Mouse (Mus musculus) hematopoietic stem cell, adult 5-6 weeks (primary cell): ENCODE results near the gene Acp2. TPM values are rescaled to one million over a fixed set of nuclear protein-coding genes. Genes with fewer than 3 reads are reported as not detected.

ENCODE experiments used
- ATAC-seq, 2 experiments: fragments of 125-278 bp in 1 of 2; replicated peaks in 1 of 2; 2 replicates each; pipeline ENCODE4 v1.8.0; 2016 to 2017; ENCODE audit warnings: inconsistent platforms in 2 of 2, mild to moderate bottlenecking in 2 of 2, moderate number of reproducible peaks in 2 of 2, low read depth in 1 of 2, moderate TSS enrichment in 1 of 2; ENCODE audit not compliant: low FRiP score in 2 of 2, poor library complexity in 2 of 2, severe bottlenecking in 2 of 2, insufficient read depth in 1 of 2, low TSS enrichment in 1 of 2
- total RNA-seq: library from RNA; stranded (forward); fragments of 172-1452, 232-1000 nt; gene quantifications from 2 replicates; pipeline ENCODE4 v1.2.3, GENCODE M21; 2017

The Acp2 gene
- total RNA-seq, 1 experiment from 2014 or later, result 7.9 TPM

GRCm38 (mm10) chr2:91243416-91243815, 40.7 kb downstream of the Acp2 start:
- ATAC-seq, result no peak

DNA sequence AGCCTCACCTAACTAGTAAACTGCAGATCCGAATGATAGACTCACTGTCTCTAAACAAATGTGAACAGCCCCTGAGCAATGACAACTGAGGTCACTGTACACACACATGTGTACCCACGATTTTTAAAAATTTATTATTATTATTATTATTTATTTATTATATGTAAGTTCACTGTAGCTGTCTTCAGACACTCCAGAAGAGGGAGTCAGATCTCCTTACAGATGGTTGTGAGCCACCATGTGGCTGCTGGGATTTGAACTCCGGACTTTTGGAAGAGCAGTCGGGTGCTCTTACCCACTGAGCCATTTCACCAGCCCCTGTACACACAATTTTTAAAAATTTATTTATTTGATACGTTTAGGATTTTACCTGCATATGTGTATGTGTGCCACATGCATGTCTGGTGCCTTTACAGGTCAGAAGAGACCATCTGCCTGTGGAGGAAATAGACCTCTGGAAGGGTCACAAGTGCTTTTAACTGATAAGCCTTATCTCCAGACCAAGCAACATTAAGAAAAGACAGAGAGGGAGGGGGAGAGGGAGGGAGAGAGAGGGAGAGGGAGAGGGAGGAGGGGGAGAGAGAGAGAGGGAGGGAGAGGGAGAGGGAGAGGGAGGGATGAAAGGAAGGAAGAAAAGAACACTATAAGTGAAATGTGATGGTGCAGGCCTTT, 42.0 kb downstream of the Acp2 start:
- no peak for ATAC-seq

GRCm38 (mm10) chr2:91248366-91248765, 45.7 kb downstream of the Acp2 start:
- ATAC-seq, result no peak

DNA sequence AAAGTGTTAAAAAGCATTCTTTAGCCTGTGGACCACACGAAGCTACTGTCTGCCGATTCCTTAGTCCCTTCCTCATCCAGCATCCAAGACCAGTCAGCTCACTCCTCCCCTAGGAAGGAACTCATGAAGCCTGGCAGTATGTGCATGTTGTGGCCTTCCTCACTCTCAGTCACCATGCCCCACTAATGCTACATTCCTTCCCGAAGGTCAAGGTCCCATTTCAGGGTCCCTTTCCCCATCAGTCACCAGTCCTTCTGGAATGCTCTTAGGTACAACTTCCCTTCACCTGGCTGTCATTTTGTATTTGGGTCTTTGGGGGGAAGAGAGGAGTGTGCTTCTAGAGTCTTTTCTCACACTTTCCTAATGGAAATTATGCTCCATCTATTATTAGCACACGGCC, 49.3 kb downstream of the Acp2 start:
- ATAC-seq, result no peak

DNA sequence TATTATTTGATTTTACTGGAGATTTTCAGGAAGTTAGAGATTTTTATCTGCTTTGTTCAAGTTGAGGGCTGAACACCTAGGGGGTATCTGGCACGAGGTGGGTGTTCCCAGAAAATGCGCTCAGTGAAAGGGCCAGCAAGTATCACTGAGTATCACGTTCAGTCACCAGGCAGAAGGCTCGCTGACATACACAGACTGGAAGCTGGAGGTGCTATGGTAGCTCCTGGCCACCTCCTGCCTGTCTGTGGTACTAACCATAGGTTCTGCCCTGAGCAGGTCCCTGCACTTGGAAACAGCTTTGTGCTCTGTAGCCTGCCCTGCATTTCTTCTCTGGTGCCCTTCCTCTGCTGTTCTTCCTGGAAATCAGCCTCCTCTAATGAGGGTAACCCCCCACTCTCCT, 49.8 kb downstream of the Acp2 start:
- ATAC-seq, result no peak

- no peak for ATAC-seq
Measured at GRCm38 (mm10) chr2:91254725-91255380, 52.2 kb downstream of the Acp2 start.

- ATAC-seq, result no peak
Measured at GRCm38 (mm10) chr2:91255661-91256150, 53.0 kb downstream of the Acp2 start, which contains the start of gene Pacsin3. Gene Pacsin3, plus strand, starts transcription at chr2:91255954.

DNA sequence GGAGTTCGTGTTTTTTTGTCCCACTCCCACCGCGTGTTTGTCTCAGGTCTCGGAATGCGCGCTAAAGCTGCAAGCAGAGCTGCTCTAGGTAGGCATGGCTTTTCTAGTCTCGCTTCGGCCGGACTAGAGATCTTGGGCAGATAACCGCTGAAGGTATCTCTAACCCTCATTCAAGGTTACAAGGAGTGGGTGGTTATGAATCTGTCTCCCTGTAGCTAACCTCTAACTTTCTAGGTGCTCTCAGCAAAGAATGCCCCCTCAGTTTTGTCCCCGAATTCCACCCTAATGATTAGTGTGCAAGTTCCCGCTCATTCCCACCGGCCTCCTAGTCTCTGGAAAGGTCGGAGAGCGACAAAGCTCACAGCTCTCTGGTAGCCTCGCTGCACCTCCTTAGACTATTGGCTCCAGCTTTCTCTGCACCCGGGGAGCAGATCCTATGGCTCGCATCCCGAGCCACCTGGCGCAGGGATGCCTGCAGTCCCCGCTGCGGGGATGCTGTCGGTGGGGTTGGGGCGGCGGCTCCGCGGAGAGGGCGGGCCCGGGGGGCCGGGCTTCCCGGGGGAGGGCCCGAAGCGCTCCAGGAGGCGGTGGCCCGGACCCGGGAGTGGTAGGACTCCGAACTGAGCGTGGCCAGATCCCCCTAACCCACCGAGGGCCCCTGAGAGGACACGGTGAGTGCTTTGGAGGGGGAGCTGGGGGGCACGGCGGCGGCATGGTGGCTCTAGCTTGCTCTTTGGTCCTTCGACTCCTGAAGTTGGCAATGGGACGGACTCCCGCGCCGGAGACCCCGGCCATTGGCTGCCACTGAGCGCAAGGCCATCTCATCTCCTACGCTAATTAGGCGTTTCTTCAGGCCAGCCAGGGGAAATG, 53.8 kb downstream of the Acp2 start:
- ATAC-seq, result peak; percentile 19 to 41; a peak in 3 of 4 replicates

DNA sequence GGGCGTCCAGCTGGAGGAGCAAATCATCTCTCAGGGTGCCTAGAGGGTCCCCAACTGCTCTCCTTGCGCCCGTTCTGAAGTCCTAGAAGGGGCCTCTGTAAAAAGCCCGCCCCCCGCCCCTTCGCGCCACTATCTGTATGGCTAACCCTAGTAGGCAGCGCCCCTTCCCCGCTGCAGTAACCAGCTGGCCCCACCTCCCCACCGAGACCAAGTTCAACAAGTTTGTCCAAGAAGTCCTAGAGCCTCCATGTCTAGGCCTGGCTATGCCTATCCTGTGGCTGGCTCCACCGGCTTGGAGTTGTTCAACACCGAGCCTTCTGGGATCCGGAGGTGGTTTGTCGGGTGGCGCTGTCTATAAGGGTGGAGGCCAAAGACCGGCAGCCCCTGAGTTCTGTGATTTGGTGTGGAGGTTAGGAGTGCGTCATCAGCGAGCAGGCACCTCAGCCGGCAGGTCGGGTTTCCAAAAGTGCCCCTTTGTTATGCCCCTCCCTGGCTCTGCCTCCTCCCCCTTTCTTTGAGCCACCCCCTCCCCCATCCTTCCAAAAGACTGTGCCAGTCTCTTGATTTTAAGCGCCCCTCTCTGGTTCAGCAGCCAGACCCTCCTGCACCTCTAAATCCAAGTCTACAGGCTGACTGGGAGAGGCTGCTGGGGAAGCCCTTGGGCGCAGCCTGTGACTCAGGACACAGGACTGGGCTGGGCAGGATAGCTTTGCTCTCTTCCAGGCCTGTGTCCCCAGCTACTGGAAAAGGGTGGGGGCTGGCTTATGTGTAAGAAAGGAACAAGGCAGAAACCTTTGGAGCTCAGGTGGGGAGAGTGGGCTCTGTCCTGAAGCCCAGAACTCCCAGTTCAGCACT, 54.7 kb downstream of the Acp2 start:
- ATAC-seq, result peak in 1 of 2 experiments; percentile 22; a peak in 2 of 4 replicates

DNA sequence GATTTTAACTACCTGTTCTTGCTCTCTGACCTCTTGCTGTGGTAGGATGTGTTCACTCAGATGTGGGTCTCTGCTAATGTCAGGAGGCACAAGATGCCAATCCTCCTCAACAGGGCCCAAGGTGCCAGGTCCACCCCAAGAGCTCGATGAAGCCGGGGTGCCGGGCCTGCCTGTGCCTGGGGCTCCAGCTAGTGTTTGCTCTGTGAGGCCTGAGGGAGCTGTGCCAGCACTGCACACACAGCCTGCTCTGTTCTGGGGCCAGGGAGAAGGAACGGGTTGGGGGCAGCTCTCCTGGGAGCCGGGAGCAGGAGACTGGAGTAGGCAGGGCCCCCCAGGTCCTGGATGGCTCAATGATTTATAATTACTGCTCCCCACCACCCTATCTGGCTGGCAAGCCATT, 55.4 kb downstream of the Acp2 start:
- ATAC-seq, result no peak

GRCm38 (mm10) chr2:91258830-91259229, 56.1 kb downstream of the Acp2 start:
- ATAC-seq, result no peak

- no peak for ATAC-seq
Measured at GRCm38 (mm10) chr2:91259493-91259892, 56.8 kb downstream of the Acp2 start.

Other genes with a start within 250 kb of the Acp2 start
- gene Rapsn, start 167.3 kb upstream of the Acp2 start, total RNA-seq, result 0.88 and 2.6 TPM in 2 replicates
- 238 and 247 TPM in 2 replicates for gene Psmc3, start 148.9 kb upstream of the Acp2 start, total RNA-seq
- gene Slc39a13, start 132.5 kb upstream of the Acp2 start, total RNA-seq, result 12.1 and 16.8 TPM in 2 replicates
- 58.4 and 63.2 TPM in 2 replicates for gene Spi1, start 120.5 kb upstream of the Acp2 start, total RNA-seq
- gene Mybpc3, start 84.7 kb upstream of the Acp2 start, total RNA-seq, result 0.69 TPM in 1 of 2 replicates, not detected in the other
- 41.4 and 56.5 TPM in 2 replicates for gene Madd, start 19.0 kb upstream of the Acp2 start, total RNA-seq
- gene Nr1h3, start 51 bp upstream of the Acp2 start, total RNA-seq, result 0.25 TPM in 1 of 2 replicates, not detected in the other
- 30.8 and 33.9 TPM in 2 replicates for gene Ddb2, start 34.1 kb downstream of the Acp2 start, total RNA-seq
- 0.35 and 3.0 TPM in 2 replicates for gene Pacsin3, start 53.1 kb downstream of the Acp2 start, total RNA-seq
- 32.4 and 47.7 TPM in 2 replicates for gene Arfgap2, start 62.1 kb downstream of the Acp2 start, total RNA-seq
- gene 1110051M20Rik, start 241.8 kb downstream of the Acp2 start, total RNA-seq, result 11.0 and 19.3 TPM in 2 replicates